Mouse (Mus musculus) cerebellum, adult 2 months (tissue): ENCODE data around the gene Gpatch8.

ENCODE experiments used
- CTCF ChIP-seq: fragments of 200-500 bp; IDR thresholded peaks from 2 replicates; pipeline ENCODE4 v1.5.1; 2011; ENCODE audit warnings: low read depth, mild to moderate bottlenecking, control low read depth, low read length, moderate library complexity, borderline replicate concordance; ENCODE audit not compliant: insufficient read depth
- POLR2A ChIP-seq: fragments of 200-500 bp; IDR thresholded peaks from 2 replicates; pipeline ENCODE4 v1.6.1; 2011; ENCODE audit warnings: low read length, control low read depth, borderline replicate concordance; ENCODE audit not compliant: insufficient read depth

- TF ChIP-seq CTCF = no peak
- no peak for TF ChIP-seq POLR2A
Observed at GRCm38 (mm10) chr11:102443740-102444139, 112.5 kb downstream of the Gpatch8 start.
